Mouse (Mus musculus): ENCODE measurements at regions not wholly inside any gene's neighbourhood (a gene's known extent, or its start where the extent isn't known, plus 50 kb on each side); places are given as distances from the start of the nearest gene placed in this dataset.

DNA sequence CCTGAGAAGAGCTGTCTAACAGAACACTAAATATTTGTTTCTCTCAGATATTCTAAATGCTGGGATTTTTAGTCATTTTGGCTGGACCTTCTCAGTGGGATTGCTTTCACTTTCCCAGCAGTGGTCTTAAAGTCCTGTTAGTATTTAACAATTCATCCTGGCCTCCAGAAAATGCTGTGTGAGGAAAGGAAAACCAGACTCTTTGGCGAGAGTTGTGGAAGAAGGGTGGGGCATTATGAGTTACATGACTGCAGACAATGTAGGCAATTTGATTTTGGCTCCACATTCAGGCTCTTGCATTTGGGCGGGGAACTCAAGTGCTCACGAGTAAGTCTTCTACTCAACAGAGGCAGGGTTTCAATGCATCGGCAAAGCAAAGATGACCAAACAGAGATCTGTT lies 406.1 kb upstream of the Gm765 start:
- DNase-seq: no peak

GRCm38 (mm10) chr6:98746976-98747375 lies 404.4 kb upstream of the Gm765 start:
- DNase-seq: no peak

- DNase-seq: no peak
Observed at GRCm38 (mm10) chr6:98740447-98740846, 397.9 kb upstream of the Gm765 start.

GRCm38 (mm10) chr6:98731010-98731530 lies 388.5 kb upstream of the Gm765 start:
- DNase-seq: no peak

GRCm38 (mm10) chr6:98726605-98727144 lies 384.1 kb upstream of the Gm765 start:
- no peak for DNase-seq

DNA sequence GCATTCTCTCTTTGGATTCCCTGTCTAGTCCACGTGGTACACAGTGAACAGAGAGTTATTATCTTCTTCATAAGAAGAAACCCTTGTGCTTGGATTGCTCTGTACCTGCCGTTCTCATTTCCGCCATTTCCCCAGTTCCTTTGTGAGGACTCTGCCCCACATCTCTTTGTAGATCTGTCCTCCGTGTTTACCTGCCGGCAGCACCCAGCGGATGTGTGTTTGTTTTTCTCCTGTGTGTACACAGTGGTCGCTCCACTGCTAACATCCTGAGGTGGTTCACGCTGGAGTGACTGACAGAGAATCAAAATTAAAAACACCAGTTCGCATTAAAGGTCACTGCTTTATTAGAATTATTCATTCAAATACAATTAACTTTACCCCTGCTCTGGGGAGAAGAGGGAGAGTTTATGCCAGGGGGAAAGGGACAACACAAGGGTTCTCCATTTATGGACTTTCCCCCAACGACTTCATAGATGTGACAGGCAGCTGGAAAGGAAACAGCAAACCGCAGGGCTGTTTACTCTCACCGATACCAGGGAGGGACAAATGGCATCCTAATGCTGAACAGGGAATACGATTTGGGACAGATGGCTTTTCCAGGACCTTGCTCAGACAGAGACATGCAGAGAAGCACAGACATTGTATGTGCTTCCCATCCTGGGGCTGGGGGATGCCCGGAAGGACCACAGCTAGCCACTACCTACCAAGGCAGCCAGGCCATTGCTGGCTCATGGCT lies 362.5 kb upstream of the Gm765 start:
- DNase-seq: no peak

GRCm38 (mm10) chr6:98697571-98697970 lies 355.0 kb upstream of the Gm765 start:
- DNase-seq: no peak

DNA sequence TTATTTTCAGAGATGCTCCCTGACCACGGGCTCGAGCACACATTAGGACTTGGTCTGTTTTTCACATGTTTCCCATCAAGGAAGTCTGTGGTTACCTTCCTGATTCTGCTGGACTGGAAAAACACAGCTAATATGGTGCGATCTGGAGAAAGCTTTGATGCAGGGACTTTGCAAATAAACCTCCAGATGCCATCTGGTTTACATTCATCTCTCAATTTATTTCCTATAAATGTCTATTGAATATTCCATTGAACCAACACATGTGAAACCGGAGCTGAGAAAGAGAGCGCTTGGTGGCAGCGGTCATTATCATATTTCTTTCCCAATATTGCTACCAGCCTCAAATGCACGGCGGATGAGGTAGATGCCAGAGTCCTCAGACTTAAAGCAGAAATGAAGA lies 350.9 kb upstream of the Gm765 start:
- DNase-seq: no peak

DNA sequence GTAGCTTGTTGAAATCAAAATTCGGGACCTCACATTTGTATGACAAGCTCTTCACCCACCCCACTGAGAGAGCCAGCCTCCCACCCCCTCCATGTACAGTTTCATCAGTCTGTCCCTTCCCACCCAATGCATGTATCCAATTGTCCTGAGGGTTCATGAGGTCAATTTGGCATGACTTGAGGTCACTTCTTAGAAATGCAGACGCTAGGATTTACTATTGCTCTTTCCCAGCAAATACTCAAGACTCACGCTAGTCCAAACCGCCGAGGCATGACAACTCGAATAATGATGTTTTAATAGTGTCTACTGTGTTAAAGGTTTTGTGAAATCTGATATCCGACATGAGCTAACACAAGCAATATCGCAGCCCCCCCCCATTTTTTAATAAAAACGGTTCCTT lies 347.6 kb upstream of the Gm765 start:
- no peak for DNase-seq

- DNase-seq: no peak
Observed at GRCm38 (mm10) chr6:98689395-98689794, 346.8 kb upstream of the Gm765 start.

DNA sequence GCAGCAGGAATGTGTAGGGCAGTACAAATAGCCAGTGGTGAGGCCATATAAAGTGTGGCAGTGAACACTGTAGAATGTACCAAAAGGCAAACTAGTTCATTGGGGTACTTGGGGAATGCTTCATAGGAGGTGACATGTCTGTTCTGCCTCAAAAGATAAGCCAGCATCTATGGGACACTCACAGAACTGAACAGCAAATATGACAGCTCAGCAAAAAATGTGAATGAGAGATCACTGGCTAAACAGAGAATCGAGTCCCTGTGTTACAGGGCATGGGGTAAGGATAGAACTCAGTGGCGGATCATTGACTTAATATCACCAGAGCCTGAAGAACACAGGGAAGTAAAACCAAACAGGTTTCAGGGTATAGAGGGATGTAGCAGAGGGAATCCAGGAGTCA lies 346.1 kb upstream of the Gm765 start:
- no peak for DNase-seq

DNA sequence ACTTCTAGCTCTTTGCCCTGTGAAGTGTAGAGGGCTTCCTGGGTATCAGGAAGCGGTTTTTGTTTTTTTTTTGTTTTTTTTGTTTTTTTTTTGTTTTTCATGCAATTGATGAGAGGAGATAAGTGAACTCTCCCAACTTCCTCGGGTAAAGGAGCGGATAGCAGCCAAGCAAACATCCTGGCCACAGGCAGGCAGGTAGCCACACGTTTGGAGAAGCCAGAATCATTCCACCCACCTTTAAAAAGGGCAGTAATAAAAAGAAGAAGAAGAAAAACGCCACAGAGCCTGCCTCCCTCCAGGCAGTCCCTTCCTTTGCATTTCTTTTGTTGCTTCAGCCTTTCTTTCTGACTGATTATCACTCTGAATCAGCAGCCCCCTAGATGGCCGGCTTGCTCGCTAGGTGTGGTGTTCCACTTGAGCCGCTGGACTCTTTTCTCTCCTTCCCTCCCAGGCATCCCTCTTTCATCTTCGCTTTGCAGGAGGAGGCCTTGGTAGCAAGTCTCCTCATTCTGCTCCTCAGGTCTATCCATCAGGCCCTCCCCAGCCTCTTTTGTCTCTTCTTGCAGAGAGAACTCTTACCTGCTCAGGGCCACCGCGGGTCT lies 323.9 kb upstream of the Gm765 start:
- no peak for DNase-seq

- no peak for DNase-seq
Observed at GRCm38 (mm10) chr6:98651827-98652226, 309.3 kb upstream of the Gm765 start.

DNA sequence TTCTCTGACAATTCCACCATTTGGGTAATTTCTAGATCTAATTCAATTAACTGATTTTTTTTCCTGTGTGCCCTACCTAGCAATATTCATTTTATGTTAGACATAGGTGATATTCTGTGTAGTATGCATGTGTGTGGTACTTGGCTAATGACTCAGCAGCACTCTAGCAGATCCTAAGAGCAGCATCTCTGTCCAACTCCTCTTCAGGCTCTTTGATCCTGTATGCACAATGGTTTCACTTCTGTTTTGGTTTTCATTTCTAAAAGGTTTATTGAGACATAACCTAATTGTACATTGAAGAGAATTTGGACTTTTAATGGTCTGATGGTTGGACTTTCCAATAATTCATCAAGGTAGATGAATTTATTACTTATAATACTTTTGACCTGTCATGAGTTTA lies 308.8 kb upstream of the Gm765 start:
- no peak for DNase-seq

DNA sequence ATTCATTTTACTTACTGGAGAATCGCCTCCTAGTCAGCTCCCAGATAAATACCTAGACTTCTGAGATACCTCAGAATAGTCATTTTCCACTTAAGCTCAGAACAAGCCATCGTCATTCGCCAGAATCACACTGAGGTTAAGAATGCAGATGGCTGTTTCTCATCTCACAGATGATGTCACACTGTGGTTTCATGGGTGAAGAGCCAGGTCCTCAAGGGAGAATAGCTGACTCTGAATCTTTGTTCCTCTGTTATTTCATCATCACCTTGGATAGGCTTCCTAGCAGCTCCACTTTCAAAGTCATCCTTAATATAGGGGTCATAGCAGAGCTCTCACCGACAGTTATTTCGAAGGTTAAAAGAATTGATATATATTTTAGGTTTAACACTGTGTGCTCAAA lies 297.8 kb upstream of the Gm765 start:
- no peak for DNase-seq

DNA sequence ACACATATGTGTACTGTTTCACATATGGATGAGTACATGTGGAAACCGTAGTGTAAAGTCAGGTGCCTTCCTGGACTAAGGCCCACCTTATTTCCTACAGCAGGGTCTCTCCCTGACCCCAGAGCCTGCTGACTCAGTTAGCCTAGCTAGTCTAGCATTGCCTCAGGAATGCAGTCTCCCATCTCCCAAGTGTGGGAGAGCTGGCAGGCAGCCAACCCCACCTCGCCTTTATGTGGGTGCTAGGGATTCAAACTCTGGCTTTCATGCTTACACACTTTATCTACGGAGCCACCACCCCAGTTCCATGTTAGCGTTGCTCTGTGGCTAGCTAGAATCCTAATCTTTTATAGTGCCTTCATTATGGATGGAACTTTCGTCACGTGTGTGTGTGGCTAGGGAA lies 293.3 kb upstream of the Gm765 start:
- DNase-seq: no peak

GRCm38 (mm10) chr6:98632278-98633063 lies 289.9 kb upstream of the Gm765 start:
- DNase-seq: peak; percentile 27

DNA sequence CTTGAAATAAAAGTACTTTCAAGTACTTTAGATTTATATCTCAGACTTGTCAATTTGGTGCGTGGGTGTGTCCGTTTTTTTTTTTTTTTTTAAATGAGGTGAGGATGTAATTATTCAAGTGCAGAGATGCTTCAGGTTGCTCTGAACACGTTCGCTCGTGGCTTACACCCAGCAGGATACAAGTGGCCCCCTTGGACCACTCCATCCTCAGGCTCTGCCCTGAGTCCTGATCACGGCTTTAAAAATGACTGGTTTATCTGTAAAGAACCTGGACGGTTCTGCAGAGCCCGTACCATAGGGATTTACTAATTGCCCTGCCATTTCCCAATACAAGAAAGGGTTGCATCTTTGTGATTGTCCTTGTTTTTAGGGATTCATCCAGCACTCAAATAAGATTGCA lies 288.7 kb upstream of the Gm765 start:
- no peak for DNase-seq

DNA sequence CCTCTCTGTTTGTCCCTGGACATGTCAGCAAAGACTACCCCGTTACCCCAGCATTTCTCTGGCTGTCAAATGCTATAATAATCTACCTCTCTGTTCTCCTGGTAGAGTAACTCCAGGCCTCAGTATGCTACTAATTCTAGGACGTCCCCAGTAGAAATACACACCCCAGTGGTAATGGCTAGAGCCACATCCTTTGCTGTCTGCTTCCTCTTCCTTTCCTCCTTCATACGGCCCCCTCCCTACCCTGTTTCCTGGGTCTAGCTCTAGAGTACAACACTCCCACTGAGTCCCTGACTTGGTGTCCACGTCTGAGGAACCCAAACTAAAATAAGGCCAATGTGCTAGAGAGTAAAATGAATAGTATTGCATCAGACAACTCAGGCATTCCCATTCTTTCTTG lies 287.1 kb upstream of the Gm765 start:
- peak; percentile 18 for DNase-seq

DNA sequence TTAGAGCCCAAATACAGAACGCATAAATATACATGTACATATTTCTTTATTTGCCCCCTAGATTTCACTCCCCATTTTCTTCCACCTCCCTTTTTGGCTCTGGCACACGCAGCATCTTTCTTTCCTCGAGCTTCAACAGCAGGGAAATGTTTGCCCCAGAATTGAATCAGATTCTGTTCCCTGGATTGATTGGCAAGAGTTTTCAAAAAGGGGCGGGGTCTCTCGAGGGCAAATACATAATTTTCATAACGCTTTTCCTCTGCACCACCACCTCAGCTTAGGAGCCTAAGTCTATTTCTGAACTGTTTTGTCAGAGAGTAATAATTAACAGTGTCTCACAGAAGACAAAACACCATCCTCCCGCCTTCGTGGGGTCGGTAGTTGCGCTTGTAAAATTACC lies 283.9 kb upstream of the Gm765 start:
- DNase-seq: no peak

DNA sequence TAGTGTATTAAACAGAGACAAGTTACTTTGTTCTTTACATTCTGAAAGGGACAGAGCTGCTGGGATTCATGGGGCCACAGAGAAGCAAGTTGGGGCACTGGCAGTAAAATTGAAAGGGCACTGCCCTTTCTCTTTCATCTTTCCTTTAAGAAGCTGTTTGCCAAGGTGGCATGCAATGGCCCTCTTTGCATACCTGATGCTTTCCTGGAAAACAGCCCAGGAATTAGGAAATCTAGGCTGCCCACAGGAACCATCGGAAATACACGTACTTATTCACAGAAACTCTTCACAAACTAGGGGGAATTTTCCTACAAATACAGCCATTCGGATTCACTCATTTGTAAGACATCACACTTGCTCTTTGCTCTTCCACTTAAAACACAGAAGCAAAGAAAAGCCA lies 278.3 kb upstream of the Gm765 start:
- DNase-seq: no peak

- DNase-seq: no peak
Observed at GRCm38 (mm10) chr6:98613030-98613429, 270.5 kb upstream of the Gm765 start.

- DNase-seq: peak; percentile 20
Observed at GRCm38 (mm10) chr6:98609133-98609532, 266.6 kb upstream of the Gm765 start.

GRCm38 (mm10) chr6:98606680-98607079 lies 264.1 kb upstream of the Gm765 start:
- no peak for DNase-seq
